Mouse (Mus musculus) G1E (cell line): ENCODE measurements around the gene Spata18. TPM values are rescaled to one million over a fixed set of nuclear protein-coding genes. Genes with fewer than 3 reads are reported as not detected.

Source experiments
- ATAC-seq: 2 replicates; pipeline ENCODE4 v1.8.0; 2016; ENCODE audit warnings: mild to moderate bottlenecking; ENCODE audit not compliant: insufficient number of reproducible peaks, poor library complexity, low FRiP score, severe bottlenecking; ENCODE audit errors: extremely low read depth
- DNase-seq: peaks from one replicate; pipeline ENCODE4 v3.0.0; 2012; ENCODE audit warnings: low spot score
- H3K27me3 ChIP-seq: 2 replicates; pipeline ENCODE4 v1.6.1; 2012; ENCODE audit warnings: mild to moderate bottlenecking, low read length, inconsistent platforms; ENCODE audit not compliant: insufficient read depth
- H3K36me3 ChIP-seq: replicated peaks from 2 replicates; pipeline ENCODE3; 2012; ENCODE audit warnings: mild to moderate bottlenecking, inconsistent platforms
- H3K4me1 ChIP-seq: 2 replicates; pipeline ENCODE4 v1.6.1; 2012; ENCODE audit warnings: low read depth, low read length, inconsistent platforms, mixed read lengths; ENCODE audit not compliant: insufficient read depth
- H3K4me3 ChIP-seq: 2 replicates; pipeline ENCODE4 v1.5.1; 2012; ENCODE audit warnings: low read depth, mild to moderate bottlenecking, inconsistent platforms, low read length, moderate library complexity, mixed read lengths
- H3K9me3 ChIP-seq: replicated peaks from 2 replicates; pipeline ENCODE4 v1.6.1; 2012; ENCODE audit warnings: inconsistent platforms
- CTCF ChIP-seq: IDR thresholded peaks from 2 replicates; pipeline ENCODE4 v1.5.1; 2012; ENCODE audit warnings: low read depth, low read length, inconsistent platforms, mixed read lengths
- GATA1 ChIP-seq: IDR thresholded peaks from 2 replicates; pipeline ENCODE4 v1.6.1; 2012; ENCODE audit warnings: borderline replicate concordance, low read length, inconsistent platforms, mixed read lengths
- GATA2 ChIP-seq: IDR thresholded peaks from 2 replicates; pipeline ENCODE4 v1.6.1; 2012; ENCODE audit warnings: low read depth, low read length, inconsistent platforms, borderline replicate concordance
- POLR2AphosphoS5 ChIP-seq: IDR thresholded peaks from 2 replicates; pipeline ENCODE4 v1.6.1; 2012; ENCODE audit warnings: low read depth, low read length, inconsistent platforms; ENCODE audit not compliant: insufficient replicate concordance
- TAL1 ChIP-seq: conservative IDR thresholded peaks from 2 replicates; pipeline ENCODE4 v1.6.1; 2012; ENCODE audit warnings: low read depth, low read length, inconsistent platforms, mixed read lengths
- polyA plus RNA-seq: library from polyadenylated mRNA; stranded (reverse); fragments of >175 nt; gene quantifications from 2 replicates; pipeline ENCODE4 v1.2.3, GENCODE M21; 2012
- total RNA-seq, 2 experiments: library from RNA; stranded (forward) in 1 of 2; stranded (reverse) in 1 of 2; fragments of 200-1000 nt in 1 of 2; fragments of >200 nt in 1 of 2; fragmentation: Nextera tagmentation in 1 of 2; gene quantifications; 2 replicates each; pipeline ENCODE4 v1.2.3; 2014 to 2017

Spata18 gene
- total and polyA plus RNA-seq, 3 experiments: not detected

- no peak for TF ChIP-seq GATA2
- no peak for TF ChIP-seq CTCF
- TF ChIP-seq GATA1: no peak
- TF ChIP-seq TAL1: no peak
- TF ChIP-seq POLR2AphosphoS5: no peak
- DNase-seq (no peak), ATAC-seq (no peak)
- H3K36me3 ChIP-seq: no peaks in the 10 kb centered on the region
- H3K4me1 ChIP-seq: no peaks in the 10 kb centered on the region
- H3K4me3 ChIP-seq: no peak overlapping the region
- H3K9me3 ChIP-seq: no peaks in the 10 kb centered on the region
- H3K27me3 ChIP-seq: no peaks in the 10 kb centered on the region; the same call in 1 of the 2 replicates
Observed at GRCm38 (mm10) chr5:73690146-73690545, 39.0 kb downstream of the Spata18 start.

GRCm38 (mm10) chr5:73691723-73692520 lies 40.7 kb downstream of the Spata18 start:
- DNase-seq: no peak
- no peaks in the 10 kb centered on the region for H3K4me1 ChIP-seq
- H3K36me3 ChIP-seq: no peaks in the 10 kb centered on the region
- TF ChIP-seq TAL1 (no peak), GATA2 (no peak), POLR2AphosphoS5 (no peak), GATA1 (no peak), CTCF (no peak)
- H3K27me3 ChIP-seq: no peaks in the 10 kb centered on the region; the same call in 1 of the 2 replicates
- no peak for ATAC-seq
- no peaks in the 10 kb centered on the region for H3K9me3 ChIP-seq
- no peak overlapping the region for H3K4me3 ChIP-seq

GRCm38 (mm10) chr5:73693778-73694177 lies 42.6 kb downstream of the Spata18 start:
- TF ChIP-seq GATA2 (no peak), TAL1 (no peak)
- DNase-seq (no peak), ATAC-seq (no peak)
- no peaks in the 10 kb centered on the region; the same call in 1 of the 2 replicates for H3K27me3 ChIP-seq
- H3K36me3 ChIP-seq: no peaks in the 10 kb centered on the region
- no peaks in the 10 kb centered on the region for H3K4me1 ChIP-seq
- H3K9me3 ChIP-seq: no peaks in the 10 kb centered on the region
- H3K4me3 ChIP-seq: no peak overlapping the region

- no peaks in the 10 kb centered on the region; the same call in 1 of the 2 replicates for H3K27me3 ChIP-seq
- no peaks in the 10 kb centered on the region for H3K36me3 ChIP-seq
- no peak overlapping the region for H3K4me3 ChIP-seq
- H3K4me1 ChIP-seq: no peaks in the 10 kb centered on the region
- no peak for TF ChIP-seq GATA1
- no peak for TF ChIP-seq POLR2AphosphoS5
- no peaks in the 10 kb centered on the region for H3K9me3 ChIP-seq
- ATAC-seq: no peak
- DNase-seq: no peak
Observed at GRCm38 (mm10) chr5:73694254-73695015, 43.3 kb downstream of the Spata18 start.

GRCm38 (mm10) chr5:73697700-73698099 lies 46.5 kb downstream of the Spata18 start:
- H3K4me3 ChIP-seq: no peak overlapping the region
- no peaks in the 10 kb centered on the region for H3K9me3 ChIP-seq
- H3K27me3 ChIP-seq: no peaks in the 10 kb centered on the region; the same call in 1 of the 2 replicates
- TF ChIP-seq GATA2 (no peak), TAL1 (no peak), POLR2AphosphoS5 (no peak), GATA1 (no peak), CTCF (no peak)
- H3K4me1 ChIP-seq: no peaks in the 10 kb centered on the region
- no peaks in the 10 kb centered on the region for H3K36me3 ChIP-seq
- DNase-seq (no peak), ATAC-seq (no peak)

GRCm38 (mm10) chr5:73701063-73701890 lies 50.1 kb downstream of the Spata18 start:
- H3K4me1 ChIP-seq: no peaks in the 10 kb centered on the region
- no peak for DNase-seq
- no peaks in the 10 kb centered on the region for H3K9me3 ChIP-seq
- ATAC-seq: no peak
- TF ChIP-seq TAL1 (no peak), CTCF (no peak), GATA1 (no peak), GATA2 (no peak), POLR2AphosphoS5 (no peak)
- no peaks in the 10 kb centered on the region for H3K27me3 ChIP-seq
- H3K36me3 ChIP-seq: no peaks in the 10 kb centered on the region
- H3K4me3 ChIP-seq: no peak overlapping the region
